Mouse (Mus musculus) thymus, adult 2 months (tissue): ENCODE results near the gene 4933425L06Rik. TPM values are rescaled to one million over a fixed set of nuclear protein-coding genes. Genes with fewer than 3 reads are reported as not detected.

Experiments
- DNase-seq: peaks from one replicate; pipeline ENCODE4 v3.0.0; 2021
- H3K27ac ChIP-seq: fragments of 200-500 bp; 2 replicates; pipeline ENCODE4 v1.5.1; 2012; ENCODE audit warnings: low read length, control low read depth; ENCODE audit not compliant: control insufficient read depth, insufficient read depth
- H3K27me3 ChIP-seq: fragments of 200-500 bp; 2 replicates; pipeline ENCODE4 v1.6.1; 2012; ENCODE audit warnings: mild to moderate bottlenecking, low read length, moderate library complexity, mixed read lengths; ENCODE audit not compliant: control insufficient read depth, insufficient read depth
- H3K36me3 ChIP-seq: fragments of 200-500 bp; 2 replicates; pipeline ENCODE4 v1.6.1; 2012; ENCODE audit warnings: mild to moderate bottlenecking, low read length, moderate library complexity; ENCODE audit not compliant: control insufficient read depth, insufficient read depth
- H3K4me1 ChIP-seq: fragments of 200-500 bp; replicated peaks from 2 replicates; pipeline ENCODE4 v1.6.1; 2012; ENCODE audit warnings: low read length; ENCODE audit not compliant: control insufficient read depth, insufficient read depth
- H3K4me3 ChIP-seq: fragments of 200-500 bp; 2 replicates; pipeline ENCODE4 v1.5.1; 2012; ENCODE audit warnings: mild to moderate bottlenecking, low read length, control low read depth, moderate library complexity; ENCODE audit not compliant: control insufficient read depth, insufficient read depth
- CTCF ChIP-seq: fragments of 200-500 bp; IDR thresholded peaks from 2 replicates; pipeline ENCODE4 v1.5.1; 2012; ENCODE audit warnings: mild to moderate bottlenecking, control low read depth, low read length, moderate library complexity, borderline replicate concordance; ENCODE audit not compliant: control insufficient read depth, poor library complexity, insufficient read depth; ENCODE audit errors: extremely low read depth
- POLR2A ChIP-seq: fragments of 200-500 bp; IDR thresholded peaks from 2 replicates; pipeline ENCODE4 v1.6.1; 2012; ENCODE audit warnings: mild to moderate bottlenecking, low read length, control low read depth, moderate library complexity; ENCODE audit not compliant: control insufficient read depth, poor library complexity, insufficient read depth; ENCODE audit errors: extremely low read depth
- WGBS: fragments of 180-500 bp; shearing (Covaris S2); methylation state at CpG from one replicate; pipeline ENCODE4 v1.1.7; 2018; 5-methylcytosine and 5-hydroxymethylcytosine counted together
- polyA plus RNA-seq: library from polyadenylated mRNA; depleted of rRNA; stranded (reverse); fragments of >200 nt; gene quantifications from 2 replicates; pipeline ENCODE4 v1.2.3, GENCODE M21; 2012

4933425L06Rik gene
- polyA plus RNA-seq, 1 experiment: not detected

GRCm38 (mm10) chr13:105089276-105089675 lies 7.4 kb downstream of the 4933425L06Rik start:
- H3K27ac ChIP-seq: no peak overlapping the region
- no peaks in the 10 kb centered on the region for H3K27me3 ChIP-seq
- no peaks in the 10 kb centered on the region for H3K4me1 ChIP-seq
- H3K4me3 ChIP-seq: no peak overlapping the region
- TF ChIP-seq POLR2A: no peak
- no peak for TF ChIP-seq CTCF
- no peaks in the 10 kb centered on the region for H3K36me3 ChIP-seq
- no peak for DNase-seq
- WGBS: 94% methylated on average over 3 of the region's 3 CpGs

GRCm38 (mm10) chr13:105096316-105096715 lies 14.4 kb downstream of the 4933425L06Rik start:
- H3K4me3 ChIP-seq: no peak overlapping the region
- 97% methylated on average over 2 of the region's 2 CpGs for WGBS
- TF ChIP-seq CTCF: no peak
- TF ChIP-seq POLR2A: no peak
- H3K36me3 ChIP-seq: no peaks in the 10 kb centered on the region
- H3K27me3 ChIP-seq: no peaks in the 10 kb centered on the region
- no peaks in the 10 kb centered on the region for H3K4me1 ChIP-seq
- DNase-seq: no peak
- no peak overlapping the region for H3K27ac ChIP-seq

GRCm38 (mm10) chr13:105100705-105101104 lies 18.8 kb downstream of the 4933425L06Rik start:
- no peak for DNase-seq
- H3K27me3 ChIP-seq: no peaks in the 10 kb centered on the region
- WGBS: 96% methylated on average over 4 of the region's 4 CpGs
- H3K36me3 ChIP-seq: no peaks in the 10 kb centered on the region
- H3K4me3 ChIP-seq: no peak overlapping the region
- no peak overlapping the region for H3K27ac ChIP-seq
- TF ChIP-seq POLR2A: no peak
- no peak for TF ChIP-seq CTCF
- no peaks in the 10 kb centered on the region for H3K4me1 ChIP-seq

- Histone ChIP-seq H3K4me1 (no peaks in the 10 kb centered on the region), H3K4me3 (no peak overlapping the region), H3K36me3 (no peaks in the 10 kb centered on the region), H3K27ac (no peak overlapping the region), H3K27me3 (no peaks in the 10 kb centered on the region)
- 80% methylated on average over 2 of the region's 2 CpGs for WGBS
- no peak for DNase-seq
- no peak for TF ChIP-seq POLR2A
- no peak for TF ChIP-seq CTCF
Observed at GRCm38 (mm10) chr13:105104385-105104784, 22.5 kb downstream of the 4933425L06Rik start.

- no peaks in the 10 kb centered on the region for H3K36me3 ChIP-seq
- no peaks in the 10 kb centered on the region for H3K4me1 ChIP-seq
- no peaks in the 10 kb centered on the region for H3K27me3 ChIP-seq
- DNase-seq: no peak
- no peak overlapping the region for H3K27ac ChIP-seq
- no peak overlapping the region for H3K4me3 ChIP-seq
- TF ChIP-seq CTCF (no peak), POLR2A (no peak)
- WGBS: 97% methylated on average over 6 of the region's 6 CpGs
Observed at GRCm38 (mm10) chr13:105111599-105111998, 29.7 kb downstream of the 4933425L06Rik start.

DNA sequence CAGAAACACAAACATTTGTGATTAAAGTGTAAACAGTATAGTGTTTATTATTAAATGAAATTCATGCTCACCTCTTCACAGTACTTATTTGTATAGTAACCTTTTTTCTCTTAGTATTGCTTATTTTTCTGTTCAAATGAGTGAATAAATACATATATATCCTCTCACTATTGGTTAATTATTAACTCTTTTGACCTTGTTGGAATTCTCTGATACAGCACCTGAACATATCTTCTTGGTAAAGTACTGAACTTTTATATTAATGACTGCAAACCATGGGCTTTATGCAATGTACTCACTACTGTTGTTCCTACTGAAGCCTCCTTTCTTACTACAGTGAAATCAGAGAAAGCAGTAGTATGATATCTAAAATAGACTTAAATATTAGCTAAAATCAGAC lies 39.7 kb downstream of the 4933425L06Rik start:
- no peaks in the 10 kb centered on the region for H3K36me3 ChIP-seq

DNA sequence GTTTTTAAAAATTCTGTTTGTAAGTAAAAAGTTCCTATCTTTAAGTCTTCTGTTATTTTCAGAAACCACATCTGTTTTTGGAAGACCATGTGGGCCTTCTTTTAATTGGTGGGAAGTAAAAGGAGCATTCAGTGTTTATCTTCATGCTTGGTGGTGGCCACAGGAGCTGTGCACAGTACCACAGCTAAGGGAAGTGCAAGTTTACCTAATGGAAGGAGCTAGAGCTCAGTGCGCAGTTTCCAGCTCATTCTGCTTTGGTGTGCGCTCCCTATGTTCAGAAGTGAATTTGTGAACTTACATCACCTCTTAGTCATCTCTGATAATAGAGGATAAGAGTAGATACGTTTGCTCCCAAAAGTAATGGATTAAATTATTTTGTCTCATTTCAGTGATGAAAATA lies 40.2 kb downstream of the 4933425L06Rik start:
- H3K27ac ChIP-seq: no peak overlapping the region
- no peak overlapping the region for H3K4me3 ChIP-seq
- H3K36me3 ChIP-seq: no peaks in the 10 kb centered on the region
- H3K27me3 ChIP-seq: no peaks in the 10 kb centered on the region
- WGBS: 86% methylated on average over 3 of the region's 3 CpGs
- no peak for DNase-seq
- H3K4me1 ChIP-seq: no peaks in the 10 kb centered on the region
- no peak for TF ChIP-seq POLR2A
- TF ChIP-seq CTCF: no peak

More for the DNA sequence above, 39.7 kb downstream of the 4933425L06Rik start:
- H3K27ac ChIP-seq: no peak overlapping the region
- TF ChIP-seq CTCF: no peak
- no peak for TF ChIP-seq POLR2A
- no peaks in the 10 kb centered on the region for H3K4me1 ChIP-seq
- no peak overlapping the region for H3K4me3 ChIP-seq
- DNase-seq: no peak
- no peaks in the 10 kb centered on the region for H3K27me3 ChIP-seq
